Mouse (Mus musculus) small intestine, adult 2 months (tissue): Measurements from ENCODE around the gene Gdap1l1. TPM values are rescaled to one million over a fixed set of nuclear protein-coding genes. Genes with fewer than 3 reads are reported as not detected.

ENCODE experiments used
- H3K27ac ChIP-seq: fragments of 200-500 bp; 2 replicates; pipeline ENCODE4 v1.5.1; 2012; ENCODE audit warnings: low read depth, low read length, control low read depth, inconsistent platforms; ENCODE audit not compliant: insufficient read depth
- H3K27me3 ChIP-seq: fragments of 200-500 bp; 2 replicates; pipeline ENCODE4 v1.6.1; 2012; ENCODE audit warnings: mild to moderate bottlenecking, moderate library complexity, low read length, inconsistent platforms; ENCODE audit not compliant: control insufficient read depth, insufficient read depth
- H3K36me3 ChIP-seq: fragments of 200-500 bp; 2 replicates; pipeline ENCODE4 v1.6.1; 2012; ENCODE audit warnings: mild to moderate bottlenecking, low read length, control low read depth, inconsistent platforms; ENCODE audit not compliant: control insufficient read depth, insufficient read depth
- H3K4me1 ChIP-seq: fragments of 200-500 bp; 2 replicates; pipeline ENCODE4 v1.6.1; 2012; ENCODE audit warnings: low read length, inconsistent platforms, mixed read lengths; ENCODE audit not compliant: control insufficient read depth, insufficient read depth, insufficient read length
- H3K4me3 ChIP-seq: fragments of 200-500 bp; 2 replicates; pipeline ENCODE4 v1.5.1; 2012; ENCODE audit warnings: low read depth, mild to moderate bottlenecking, control low read depth, inconsistent platforms, low read length, moderate library complexity
- CTCF ChIP-seq: fragments of 200-500 bp; IDR thresholded peaks from 2 replicates; pipeline ENCODE4 v1.5.1; 2012; ENCODE audit warnings: low read depth, mild to moderate bottlenecking, control low read depth, inconsistent platforms, low read length, moderate library complexity, mixed read lengths; ENCODE audit not compliant: insufficient replicate concordance, insufficient read length; ENCODE audit errors: extremely low read depth
- POLR2A ChIP-seq: fragments of 200-500 bp; IDR thresholded peaks from 2 replicates; pipeline ENCODE4 v1.6.1; 2012; ENCODE audit warnings: low read depth, mild to moderate bottlenecking, control low read depth, inconsistent platforms, low read length, moderate library complexity
- WGBS: fragments of 180-500 bp; shearing (Covaris S2); methylation state at CpG from one replicate; pipeline ENCODE4 v1.1.7; 2018; 5-methylcytosine and 5-hydroxymethylcytosine counted together
- polyA plus RNA-seq: library from polyadenylated mRNA; depleted of rRNA; stranded (reverse); fragments of >200 nt; gene quantifications from 2 replicates; pipeline ENCODE4 v1.2.3, GENCODE M21; 2012

Gdap1l1 gene
- polyA plus RNA-seq, 1 experiment: 1.6 TPM

DNA sequence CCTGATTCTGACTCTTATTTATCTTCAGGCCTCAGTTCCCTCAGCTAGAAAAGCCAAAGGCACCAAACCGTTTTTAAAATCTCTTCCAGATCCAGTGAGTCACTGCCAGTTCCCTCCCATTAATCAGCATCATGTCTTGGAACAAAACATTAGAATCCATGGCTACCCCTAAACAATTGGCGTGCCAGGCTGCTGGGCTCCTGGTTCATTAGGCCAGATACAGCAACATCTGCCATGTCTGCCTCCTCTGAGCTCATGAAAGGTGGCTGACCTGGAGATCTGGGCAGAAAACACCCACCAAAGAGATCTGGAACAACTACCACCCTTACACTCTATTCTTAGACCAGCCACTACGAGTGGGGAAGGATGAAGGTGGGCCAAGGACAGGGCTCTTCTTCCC lies 32.9 kb downstream of the Gdap1l1 start:
- TF ChIP-seq POLR2A (no peak), CTCF (no peak)
- H3K4me3 ChIP-seq: no peak overlapping the region
- H3K4me1 ChIP-seq: peaks cover 4% of the 10 kb centered on the region; the same call in 1 of the 2 replicates
- WGBS: 65% methylated on average over 3 of the region's 3 CpGs
- peaks cover 13% of the 10 kb centered on the region for H3K36me3 ChIP-seq
- H3K27ac ChIP-seq: no peak overlapping the region
- H3K27me3 ChIP-seq: no peaks in the 10 kb centered on the region

DNA sequence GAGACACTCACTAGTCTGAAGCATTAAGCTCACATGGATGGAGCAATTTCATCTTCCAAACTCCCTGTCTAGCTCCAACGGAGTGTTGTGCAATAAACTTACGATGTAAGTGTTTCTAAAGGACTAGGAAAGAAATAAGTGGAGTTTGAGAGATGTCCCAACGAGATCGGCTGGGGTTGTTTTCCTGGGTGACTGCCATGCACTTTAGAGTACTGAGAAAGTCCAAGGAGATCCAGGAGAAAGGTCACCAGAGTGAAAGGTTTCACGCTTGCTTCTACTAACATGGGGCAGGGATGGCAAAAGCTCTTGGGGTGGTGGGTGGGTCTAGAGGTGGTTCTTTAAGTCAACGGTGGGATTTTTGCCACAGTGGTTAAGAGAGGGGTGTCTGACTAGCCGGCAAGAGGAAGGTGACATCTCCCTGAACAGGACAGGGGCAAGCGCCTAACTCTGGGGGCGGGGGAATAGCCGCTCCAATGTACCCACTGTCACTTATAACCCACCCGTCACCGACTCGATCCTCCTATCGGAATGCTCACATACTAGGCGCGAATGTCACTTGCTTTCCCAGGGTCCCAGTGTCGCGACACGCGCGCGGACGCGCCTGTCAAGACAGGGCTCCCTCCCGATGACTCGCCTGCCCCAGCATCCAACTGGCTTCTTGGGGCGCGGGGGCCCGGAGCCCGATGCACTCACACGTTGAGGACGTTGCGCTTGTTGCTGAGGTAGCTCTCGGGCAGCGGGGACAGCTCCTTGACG lies 33.6 kb downstream of the Gdap1l1 start:
- Histone ChIP-seq H3K27me3 (no peaks in the 10 kb centered on the region), H3K27ac (peak overlapping the region; percentile 22), H3K4me3 (peak overlapping the region; percentile 91), H3K4me1 (peaks cover 4% of the 10 kb centered on the region; the same call in 1 of the 2 replicates), H3K36me3 (peaks cover 13% of the 10 kb centered on the region)
- under 1% methylated on average over 36 of the region's 36 CpGs for WGBS
- TF ChIP-seq CTCF (no peak), POLR2A (no peak)

DNA sequence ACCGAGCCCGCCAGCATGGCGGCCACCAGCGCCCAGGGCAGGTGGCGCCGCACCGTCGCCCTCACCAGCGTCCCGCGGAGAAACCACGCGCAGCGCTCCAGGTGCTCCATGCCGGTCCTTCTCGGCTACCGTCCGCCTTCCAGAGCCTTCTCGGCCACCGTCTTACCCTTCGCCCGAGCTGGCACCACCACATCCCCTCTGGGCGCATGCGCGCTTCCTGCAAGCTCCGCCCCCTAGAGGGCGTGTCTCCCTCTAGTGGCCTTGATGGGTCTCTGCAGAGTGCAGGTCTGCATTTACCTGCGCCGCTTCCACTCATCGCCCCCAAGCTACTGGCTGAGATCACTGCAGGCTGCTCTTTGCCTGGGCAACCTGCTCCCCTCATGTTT lies 34.2 kb downstream of the Gdap1l1 start, which contains the start of gene Fitm2:
TSS of gene Fitm2 (minus strand) at position 164 of the 386 bp plus-strand sequence.
- WGBS: under 1% methylated on average over 30 of the region's 30 CpGs
- H3K4me3 ChIP-seq: peak within 1 kb of the TSS; percentile 91
- no peaks in the 10 kb centered on the region for H3K27me3 ChIP-seq
- H3K27ac ChIP-seq: peak within 1 kb of the TSS; percentile 22
- peaks cover 4% of the 10 kb centered on the region; the same call in 1 of the 2 replicates for H3K4me1 ChIP-seq
- no peak; the same call in 1 of the 2 replicates for TF ChIP-seq POLR2A
- TF ChIP-seq CTCF: peak; percentile 98
- H3K36me3 ChIP-seq: peaks cover 13% of the 10 kb centered on the region

DNA sequence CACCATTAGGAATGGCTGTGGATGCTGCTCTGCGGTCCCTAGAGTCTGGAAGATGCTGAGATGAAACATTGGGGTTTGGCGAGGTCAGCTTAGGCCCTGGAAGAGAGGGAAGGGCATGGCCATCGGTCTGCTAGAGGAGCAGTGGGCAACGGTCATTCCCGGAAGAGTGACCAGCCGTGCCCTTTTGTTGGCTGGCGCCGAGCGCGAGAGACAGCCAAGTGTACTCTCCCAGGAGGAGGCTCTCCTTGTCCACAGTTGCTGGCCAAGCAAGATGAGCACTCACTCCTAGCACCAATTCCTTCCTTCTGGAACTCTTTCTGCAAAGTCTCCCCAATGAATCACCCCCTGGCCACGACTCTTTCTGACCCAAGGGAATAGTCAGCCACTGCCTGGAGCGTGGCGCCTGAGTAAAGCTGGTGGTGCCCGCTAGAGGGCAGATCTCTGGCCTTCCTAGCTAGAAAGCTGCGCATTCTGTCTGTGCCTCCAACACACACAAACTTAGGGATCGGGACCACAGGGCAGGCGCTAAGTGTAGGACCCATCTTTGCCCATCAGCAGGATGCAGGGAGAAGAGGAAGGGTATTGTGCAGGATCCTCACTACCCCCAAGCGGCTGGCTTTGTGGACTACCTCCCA lies 42.0 kb downstream of the Gdap1l1 start:
- H3K27ac ChIP-seq: no peak overlapping the region
- TF ChIP-seq CTCF: 0 out of 2 replicates have a peak, but pooled peaks have one; percentile 15
- TF ChIP-seq POLR2A: no peak
- peaks cover 4% of the 10 kb centered on the region; the same call in 1 of the 2 replicates for H3K4me1 ChIP-seq
- H3K4me3 ChIP-seq: no peak overlapping the region
- 72% methylated on average over 18 of the region's 18 CpGs for WGBS
- H3K27me3 ChIP-seq: no peaks in the 10 kb centered on the region
- H3K36me3 ChIP-seq: no peaks in the 10 kb centered on the region

DNA sequence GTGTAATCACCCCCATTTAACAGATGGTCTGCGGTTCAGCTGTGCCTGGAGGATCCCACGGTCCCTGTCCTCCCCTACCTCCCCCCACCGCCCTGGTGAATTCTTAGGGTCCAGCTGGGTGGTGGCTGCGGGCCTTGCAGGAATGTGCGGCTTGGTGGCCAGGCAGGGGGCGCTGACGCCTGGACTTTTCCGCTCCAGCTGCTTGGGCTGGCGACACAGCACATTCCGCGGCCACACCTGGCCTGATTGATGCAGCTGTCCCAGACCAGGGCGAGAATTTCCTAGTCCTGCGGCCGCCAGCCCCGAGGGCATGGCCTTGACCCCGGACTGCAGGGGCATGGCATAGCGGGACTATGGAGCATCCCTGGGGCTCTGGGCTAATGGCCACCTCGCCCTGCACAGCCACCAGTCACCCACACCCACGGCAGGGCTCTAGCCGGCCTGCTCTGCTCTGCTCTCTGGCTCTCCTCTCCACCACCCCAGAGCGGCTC lies 43.3 kb downstream of the Gdap1l1 start:
- 3% methylated on average over 21 of the region's 21 CpGs for WGBS

DNA sequence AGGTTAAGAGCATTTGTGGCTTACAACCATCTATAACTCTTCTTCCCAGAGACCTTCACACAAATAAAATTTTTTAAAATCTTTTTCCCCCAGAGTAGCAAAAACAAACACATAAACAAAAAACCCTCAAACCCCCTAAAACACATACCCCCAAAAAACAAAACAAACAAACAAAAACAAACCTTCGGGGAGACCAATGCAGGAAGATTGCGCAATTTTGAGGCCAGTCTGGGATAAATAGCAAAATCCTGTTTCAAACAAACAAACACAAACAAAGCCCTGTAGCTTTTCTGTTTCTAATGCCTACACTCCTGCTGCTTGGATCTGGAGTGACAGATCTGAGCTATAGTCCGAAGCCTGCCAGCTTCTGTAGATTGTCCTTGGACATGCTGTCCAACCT lies 49.1 kb downstream of the Gdap1l1 start:
- Histone ChIP-seq H3K27me3 (no peaks in the 10 kb centered on the region), H3K27ac (no peak overlapping the region), H3K36me3 (no peaks in the 10 kb centered on the region), H3K4me3 (no peak overlapping the region), H3K4me1 (no peaks in the 10 kb centered on the region)
- 86% methylated on average over 3 of the region's 3 CpGs for WGBS
- TF ChIP-seq CTCF (no peak), POLR2A (no peak)

More for the DNA sequence above, 43.3 kb downstream of the Gdap1l1 start:
- H3K4me1 ChIP-seq: peaks cover 4% of the 10 kb centered on the region; the same call in 1 of the 2 replicates
- H3K36me3 ChIP-seq: no peaks in the 10 kb centered on the region
- peak overlapping the region; percentile 21; the same call in 1 of the 2 replicates for H3K4me3 ChIP-seq
- H3K27ac ChIP-seq: no peak overlapping the region
- TF ChIP-seq CTCF (peak; percentile 32; the same call in 1 of the 2 replicates), POLR2A (no peak)
- no peaks in the 10 kb centered on the region for H3K27me3 ChIP-seq
